Mouse (Mus musculus): ENCODE measurements around the gene Gm21882. TPM values are rescaled to one million over a fixed set of nuclear protein-coding genes. Genes with fewer than 3 reads are reported as not detected.
"Not testable (repeated sequence)": the region's sequence is repeated elsewhere in the genome, so short reads cannot be mapped to it uniquely, and the experiment has no call there.

Gm21882 gene
- not detected for total RNA-seq (2021)
- long read RNA-seq, experiment 1 = 0 reads
- long read RNA-seq, experiment 2 = 0 reads

DNA sequence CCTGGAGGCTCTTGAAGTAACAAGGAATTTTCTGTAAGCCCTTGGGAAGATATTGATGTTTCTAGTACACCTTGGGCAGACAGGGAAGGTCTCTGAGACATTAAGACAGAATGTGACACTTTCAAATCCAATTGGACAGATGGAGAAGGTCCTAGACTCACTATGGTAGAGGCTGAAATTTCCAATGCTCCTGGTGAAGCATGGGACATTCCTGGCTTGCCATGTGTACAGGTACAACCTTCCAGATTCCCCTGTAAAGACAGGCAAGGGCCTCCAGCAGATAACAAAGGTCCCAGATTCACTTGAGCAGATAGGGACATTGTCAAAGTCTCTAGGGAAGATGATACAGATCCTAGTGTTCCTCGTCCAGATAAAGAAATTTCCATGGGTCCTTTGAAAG, at the start of gene Gm21882:
Gm21882 (minus strand) TSS at position 101 of the 400 bp plus-strand sequence.
- not testable (repeated sequence) for DNase-seq (ENCODE audit: low spot score in 2 of 2)

Other genes with a start within 250 kb of the Gm21882 start
- gene Gm21865, start 64.6 kb downstream of the Gm21882 start, total RNA-seq (2021) = not detected

Data from layer of hippocampus, postnatal 14 days (tissue).